Mouse (Mus musculus): ENCODE measurements at regions not wholly inside any gene's neighbourhood (a gene's known extent, or its start where the extent isn't known, plus 50 kb on each side); places are given as distances from the start of the nearest gene placed in this dataset.
"Not testable (repeated sequence)": the region's sequence is repeated elsewhere in the genome, so short reads cannot be mapped to it uniquely, and the experiment has no call there.

DNA sequence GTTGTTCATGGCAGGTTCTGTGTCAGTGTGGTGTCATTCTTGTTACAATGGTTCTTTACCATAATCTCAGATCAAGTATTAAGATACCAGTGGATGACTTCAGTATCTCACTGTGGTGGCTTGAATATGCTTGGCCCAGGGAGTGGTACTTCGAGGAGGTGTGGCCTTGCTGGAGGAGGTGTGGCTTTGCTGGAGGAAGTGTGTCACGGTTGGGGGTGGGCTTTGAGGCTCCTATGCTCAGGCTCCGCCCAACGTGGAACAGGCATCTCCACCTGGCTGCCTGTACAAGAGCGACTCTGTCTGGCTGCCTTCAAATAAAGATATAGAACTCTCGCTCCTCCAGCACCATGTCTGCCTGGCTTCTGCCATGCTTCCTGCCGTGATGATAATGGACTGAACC lies 63.6 kb downstream of the Cd2 start:
- in situ Hi-C loops (cut with MboI, MseI): loop anchor here (10.0 kb wide), 1 partner anchor 51 kb away; no protein-coding TSS in a partner anchor

GRCm38 (mm10) chr3:101219897-101220296 lies 67.8 kb downstream of the Cd2 start:
- in situ Hi-C loops (cut with MboI, MseI): loop anchor here (10.0 kb wide), 1 partner anchor 55 kb away; no protein-coding TSS in a partner anchor

GRCm38 (mm10) chr3:101216711-101217110 lies 71.0 kb downstream of the Cd2 start:
- in situ Hi-C loops (cut with MboI, MseI): no loop called here

GRCm38 (mm10) chr3:101213212-101213562 lies 74.6 kb downstream of the Cd2 start:
- in situ Hi-C loops (cut with MboI, MseI): no loop called here

- in situ Hi-C loops (cut with MboI, MseI): no loop called here
These were observed 75.1 kb downstream of the Cd2 start for GRCm38 (mm10) chr3:101212403-101213211.

DNA sequence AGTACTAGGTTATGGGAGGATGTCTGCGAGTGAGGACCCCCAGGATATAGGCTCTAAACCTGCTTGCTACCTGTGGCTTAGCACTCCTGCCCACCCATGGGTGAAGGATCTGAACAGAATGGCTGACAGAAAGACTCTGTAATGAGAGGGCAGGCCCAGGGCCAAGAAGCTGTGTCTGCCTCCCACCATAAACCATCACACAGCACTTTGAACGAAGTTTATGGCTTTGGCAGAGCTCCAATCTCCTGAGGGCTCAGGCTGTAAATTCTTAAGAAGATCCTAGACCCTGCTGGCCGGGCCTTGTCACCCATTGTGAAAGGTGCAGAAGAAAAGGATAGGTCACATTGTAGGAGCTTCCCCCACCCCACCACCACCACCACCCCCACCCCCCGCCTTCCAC lies 75.8 kb downstream of the Cd2 start:
- in situ Hi-C loops (cut with MboI, MseI): no loop called here

DNA sequence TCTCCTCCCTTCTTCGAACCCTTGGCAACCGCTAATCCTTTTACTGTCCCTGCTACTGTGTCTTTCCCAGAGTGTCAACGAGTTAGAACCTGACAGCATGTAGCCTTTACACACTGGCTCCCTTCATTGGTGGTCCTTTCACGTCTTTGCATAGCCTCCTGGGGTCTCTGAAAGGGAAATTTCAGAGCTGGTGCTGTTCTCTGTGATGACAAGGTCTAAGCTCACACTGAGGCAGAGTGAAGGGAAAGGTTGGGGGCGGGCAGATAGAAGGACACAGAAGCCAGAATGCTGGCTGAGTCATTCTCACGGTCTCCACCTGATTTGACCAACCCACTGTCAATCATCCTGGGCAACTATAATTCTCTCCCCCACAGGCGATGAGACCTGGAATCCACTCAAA lies 78.2 kb downstream of the Cd2 start:
- in situ Hi-C loops (cut with MboI, MseI): no loop called here

- in situ Hi-C loops (cut with MboI, MseI): no loop called here
These were observed 79.0 kb downstream of the Cd2 start for GRCm38 (mm10) chr3:101208751-101209150.

- in situ Hi-C loops (cut with MboI, MseI): not testable (repeated sequence)
These were observed 81.6 kb downstream of the Cd2 start for GRCm38 (mm10) chr3:101206172-101206571.

DNA sequence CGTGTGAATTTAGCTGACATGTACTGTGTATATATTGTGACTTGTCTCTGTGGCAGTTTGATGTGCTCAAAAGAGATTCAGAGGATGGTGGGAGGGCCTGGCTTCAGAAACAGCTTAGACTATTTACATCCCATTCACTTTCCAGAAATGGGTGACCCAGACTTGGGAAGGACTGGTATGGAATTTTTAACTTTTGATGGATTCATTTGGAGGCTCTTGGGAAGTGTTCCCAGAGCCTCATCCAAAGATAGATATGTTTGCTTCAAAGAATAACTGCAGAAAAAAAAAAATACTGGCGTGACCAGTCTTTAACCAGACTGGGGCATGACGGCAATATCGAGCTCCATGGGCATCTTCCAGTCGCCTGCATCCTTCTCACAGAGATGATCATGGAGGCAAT lies 84.6 kb upstream of the Ptgfrn start:
- in situ Hi-C loops (cut with MboI, MseI): no loop called here

DNA sequence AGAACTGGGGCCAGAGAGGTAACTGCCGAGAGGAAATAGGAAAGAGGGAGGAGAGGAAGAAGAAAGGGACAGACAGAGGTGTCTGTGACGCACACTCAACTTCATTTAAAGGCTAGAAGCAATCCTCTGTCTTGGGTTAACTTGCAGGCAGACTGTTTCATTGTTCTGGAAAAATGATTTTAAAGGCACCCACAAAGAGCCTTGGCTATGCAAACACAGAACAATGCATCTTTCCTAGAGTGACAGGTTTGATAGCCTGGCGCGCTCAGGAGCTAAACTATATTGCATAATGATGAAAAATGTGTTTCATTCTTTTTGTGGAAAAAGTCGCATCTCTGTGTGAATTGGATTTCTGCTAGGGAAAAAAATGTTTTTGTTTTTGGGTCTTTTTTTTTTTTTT lies 84.2 kb upstream of the Ptgfrn start:
- in situ Hi-C loops (cut with MboI, MseI): no loop called here

DNA sequence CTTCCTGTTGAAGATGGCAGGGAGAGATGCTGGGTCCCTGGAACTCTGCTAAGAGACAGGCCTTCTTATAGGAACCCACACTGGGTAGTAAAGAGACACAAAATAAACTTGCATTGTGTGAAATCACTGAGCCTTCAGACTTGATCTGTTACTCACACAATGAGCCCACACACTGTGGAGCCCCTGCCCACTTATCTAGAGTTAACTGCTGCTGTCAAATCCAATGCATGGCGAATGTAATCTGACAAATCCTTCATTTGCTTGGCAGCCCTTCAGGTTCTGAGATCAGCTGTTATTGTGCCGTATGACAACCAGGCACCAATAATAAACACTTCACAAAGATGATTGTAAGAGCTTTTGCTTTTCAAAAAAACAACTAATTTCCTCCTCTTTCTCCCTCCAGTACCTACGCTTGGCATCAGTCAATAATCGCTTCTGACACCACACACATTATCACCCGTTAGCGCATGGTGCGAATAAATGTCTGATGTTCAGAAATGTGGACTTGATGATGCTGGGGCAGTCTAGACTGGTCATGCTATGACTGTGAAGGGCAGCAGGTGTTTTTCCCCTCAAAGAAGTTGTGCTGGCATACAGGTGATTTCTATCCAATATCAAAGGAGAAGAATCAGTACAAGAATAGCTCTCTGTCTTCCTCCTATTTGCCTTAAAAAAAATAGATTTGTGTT lies 81.4 kb upstream of the Ptgfrn start:
- in situ Hi-C loops (cut with MboI, MseI): no loop called here

DNA sequence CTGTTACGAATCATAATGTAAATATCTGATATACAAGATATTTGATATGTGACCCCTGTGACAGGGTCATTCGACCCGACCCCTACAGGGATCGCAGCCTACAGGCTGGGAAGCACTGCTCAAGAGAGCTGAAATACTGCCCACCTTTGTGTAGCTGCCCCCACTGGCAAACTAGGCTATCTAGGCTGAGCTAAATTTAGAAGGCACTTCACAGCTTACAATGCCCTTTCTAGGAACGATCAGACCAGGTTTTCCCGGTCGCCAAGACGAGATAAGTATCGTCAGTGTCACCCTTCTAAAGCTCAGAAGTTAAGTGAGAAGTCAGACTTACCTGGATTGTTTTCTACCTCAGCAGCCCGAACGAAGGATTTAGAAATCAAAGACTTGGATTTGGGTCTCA lies 71.9 kb upstream of the Ptgfrn start:
- in situ Hi-C loops (cut with MboI, MseI): no loop called here

GRCm38 (mm10) chr3:101173954-101174353 lies 63.9 kb upstream of the Ptgfrn start:
- in situ Hi-C loops (cut with MboI, MseI): loop anchor here (25.0 kb wide), 1 partner anchor 962 kb away; no protein-coding TSS in a partner anchor

- in situ Hi-C loops (cut with MboI, MseI): loop anchor here (25.0 kb wide), 1 partner anchor 958 kb away; no protein-coding TSS in a partner anchor
These were observed 60.2 kb upstream of the Ptgfrn start for GRCm38 (mm10) chr3:101170037-101171019.

- in situ Hi-C loops (cut with MboI, MseI): loop anchor here (25.0 kb wide), 1 partner anchor 955 kb away; no protein-coding TSS in a partner anchor
These were observed 56.9 kb upstream of the Ptgfrn start for GRCm38 (mm10) chr3:101167026-101167425.

- in situ Hi-C loops (cut with MboI, MseI): loop anchor here (25.0 kb wide), 1 partner anchor 954 kb away; no protein-coding TSS in a partner anchor
These were observed 56.5 kb upstream of the Ptgfrn start for GRCm38 (mm10) chr3:101166580-101166979.

GRCm38 (mm10) chr3:101165261-101165660 lies 55.2 kb upstream of the Ptgfrn start:
- in situ Hi-C loops (cut with MboI, MseI): loop anchor here (25.0 kb wide), 1 partner anchor 953 kb away; no protein-coding TSS in a partner anchor

- in situ Hi-C loops (cut with MboI, MseI): loop anchor here (25.0 kb wide), 1 partner anchor 952 kb away; no protein-coding TSS in a partner anchor
These were observed 54.7 kb upstream of the Ptgfrn start for GRCm38 (mm10) chr3:101164771-101165170.

- in situ Hi-C loops (cut with MboI, MseI): loop anchor here (25.0 kb wide), 1 partner anchor 952 kb away; no protein-coding TSS in a partner anchor
These were observed 53.9 kb upstream of the Ptgfrn start for GRCm38 (mm10) chr3:101163991-101164434.

All from T-helper 1 cell (primary cell).